Mouse (Mus musculus) colon, adult 2 months (tissue): Measurements from ENCODE around the gene Pcbp1. TPM values are rescaled to one million over a fixed set of nuclear protein-coding genes. Genes with fewer than 3 reads are reported as not detected.

Experiments
- polyA plus RNA-seq: library from polyadenylated mRNA; depleted of rRNA; stranded (reverse); fragments of >200 nt; gene quantifications from 2 replicates; pipeline ENCODE4 v1.2.3, GENCODE M21; 2012; rRNA removed

Gene Pcbp1
- polyA plus RNA-seq = 244 and 278 TPM in 2 replicates

DNA sequence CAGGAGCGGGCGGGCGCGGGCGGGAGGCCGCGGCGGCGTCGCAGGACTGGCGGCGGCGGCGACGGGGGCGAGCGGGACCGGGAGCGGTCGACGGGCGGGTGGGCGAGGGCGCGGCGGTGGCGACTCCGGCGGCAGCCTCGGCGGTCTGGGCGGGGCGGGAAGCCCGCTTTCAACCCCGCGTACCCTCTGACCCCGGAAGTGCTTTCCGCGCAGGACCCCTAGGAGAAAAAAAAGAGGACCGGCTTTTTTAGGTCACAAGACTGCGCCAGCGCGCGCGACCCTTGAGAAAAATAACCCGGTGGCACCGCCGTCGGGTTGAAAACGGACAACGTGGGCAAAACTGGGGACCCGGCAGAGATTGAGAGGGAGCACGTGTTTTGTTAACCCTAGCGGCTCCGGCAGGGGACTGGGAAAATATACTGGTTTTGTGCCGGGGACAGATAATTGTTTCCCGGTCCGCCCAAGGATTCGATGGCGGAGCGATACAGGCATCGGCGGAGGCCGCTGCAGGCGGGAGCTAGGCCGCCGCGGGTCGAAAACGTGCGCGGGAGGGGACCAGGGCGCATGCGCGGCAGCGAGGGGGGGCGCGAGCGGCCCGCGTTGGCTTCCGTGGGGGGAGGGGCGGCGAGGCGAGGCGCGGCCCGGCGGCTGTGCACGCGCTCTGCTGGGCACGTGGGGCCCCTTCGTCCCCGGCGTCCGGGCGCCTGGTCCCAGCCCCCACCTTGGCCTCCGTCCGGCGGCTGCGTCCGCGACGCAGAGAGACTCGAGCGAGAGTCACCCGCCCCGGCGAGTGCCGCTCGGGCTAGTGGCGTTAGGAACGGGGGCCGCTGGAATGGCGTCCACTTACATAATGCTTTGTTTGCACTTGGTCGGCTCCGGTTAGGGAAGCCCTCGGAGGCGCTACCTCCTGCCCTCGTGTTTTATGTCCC, at the start of gene Pcbp1:
Gene Pcbp1, minus strand, starts transcription at position 290 of the 929 bp plus-strand sequence.

Other genes with a start within 250 kb of the Pcbp1 start
- gene Fam136a, start 160.7 kb downstream of the Pcbp1 start, polyA plus RNA-seq = 21.8 and 29.5 TPM in 2 replicates
- gene Snrpg, start 155.0 kb downstream of the Pcbp1 start, polyA plus RNA-seq = 22.0 and 39.0 TPM in 2 replicates
- 23.5 and 31.5 TPM in 2 replicates for gene Pcyox1, start 129.2 kb downstream of the Pcbp1 start, polyA plus RNA-seq
- 10.0 and 12.4 TPM in 2 replicates for gene Tia1, start 122.1 kb downstream of the Pcbp1 start, polyA plus RNA-seq
- 12.0 and 12.8 TPM in 2 replicates for gene Gm44790, start 99.7 kb downstream of the Pcbp1 start, polyA plus RNA-seq
- 7.2 and 7.8 TPM in 2 replicates for gene C87436, start 87.9 kb downstream of the Pcbp1 start, polyA plus RNA-seq
- gene Asprv1, start 101.8 kb upstream of the Pcbp1 start, polyA plus RNA-seq = 0.31 and 0.43 TPM in 2 replicates
- 194 and 235 TPM in 2 replicates for gene Mxd1, start 142.8 kb upstream of the Pcbp1 start, polyA plus RNA-seq
- gene Snrnp27, start 158.2 kb upstream of the Pcbp1 start, polyA plus RNA-seq = 6.9 and 10.2 TPM in 2 replicates
- gene Gmcl1, start 207.1 kb upstream of the Pcbp1 start, polyA plus RNA-seq = 14.7 and 19.8 TPM in 2 replicates